Mouse (Mus musculus): ENCODE data around the gene Hcn4. TPM values are rescaled to one million over a fixed set of nuclear protein-coding genes. Genes with fewer than 3 reads are reported as not detected.

The Hcn4 gene
- total RNA-seq (2023) = not detected in 2 replicates

DNA sequence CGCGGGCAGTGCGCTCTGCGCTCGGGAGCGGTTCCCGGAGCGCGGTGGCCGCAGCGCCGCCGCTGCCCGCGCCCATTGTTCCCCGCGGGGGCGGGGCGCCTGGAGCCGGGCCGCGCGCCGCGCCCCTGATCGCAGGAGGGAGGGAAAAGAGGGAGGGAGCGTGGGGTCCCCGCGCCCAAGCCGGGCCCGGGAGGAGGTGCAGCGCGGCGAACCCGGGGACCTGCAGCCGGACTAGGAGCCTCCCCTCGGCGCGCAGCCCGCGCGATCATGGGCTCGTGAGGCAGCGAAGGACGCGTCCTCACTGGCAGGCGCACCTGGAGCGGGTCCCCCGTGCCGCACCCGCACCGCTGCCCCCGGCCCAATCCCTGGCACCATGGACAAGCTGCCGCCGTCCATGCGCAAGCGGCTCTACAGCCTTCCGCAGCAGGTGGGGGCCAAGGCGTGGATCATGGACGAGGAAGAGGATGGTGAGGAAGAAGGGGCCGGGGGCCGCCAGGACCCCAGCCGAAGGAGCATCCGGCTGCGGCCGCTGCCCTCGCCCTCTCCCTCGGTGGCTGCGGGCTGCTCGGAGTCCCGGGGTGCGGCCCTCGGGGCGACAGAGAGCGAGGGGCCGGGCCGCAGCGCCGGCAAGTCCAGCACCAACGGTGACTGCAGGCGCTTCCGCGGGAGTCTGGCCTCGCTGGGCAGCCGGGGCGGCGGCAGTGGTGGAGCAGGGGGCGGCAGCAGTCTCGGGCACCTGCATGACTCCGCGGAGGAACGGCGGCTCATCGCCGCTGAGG lies at the start of gene Hcn4:
Gene Hcn4 (plus strand): TSS at position 274 of the 779 bp plus-strand sequence.

Other genes starting within 250 kb of the Hcn4 start
- gene Nptn, start 241.2 kb upstream of the Hcn4 start, total RNA-seq (2023) = 138 and 185 TPM in 2 replicates
- gene Rec114, start 79.4 kb upstream of the Hcn4 start, total RNA-seq (2023) = not detected in 2 replicates
- gene Neo1, start 213.0 kb downstream of the Hcn4 start, total RNA-seq (2023) = 0.09 TPM in 1 of 2 replicates, not detected in the other